Mouse (Mus musculus) midbrain, embryonic 12.5 days (tissue): ENCODE measurements around the gene Prkaca. TPM values are rescaled to one million over a fixed set of nuclear protein-coding genes. Genes with fewer than 3 reads are reported as not detected.

Experiments used
- ATAC-seq: fragments of 200-750 bp; cut with Nextera tagmentation; 2 replicates; pipeline ENCODE4 v1.8.0; 2017; ENCODE audit warnings: low read depth, moderate TSS enrichment, moderate library complexity; ENCODE audit not compliant: low FRiP score
- H3K27ac ChIP-seq: fragments of 300-500 bp; sonication (generic); replicated peaks from 2 replicates; pipeline ENCODE4 v1.5.1; 2016; ENCODE audit warnings: mild to moderate bottlenecking
- H3K27me3 ChIP-seq: fragments of 300-500 bp; sonication (generic); 2 replicates; pipeline ENCODE4 v1.6.1; 2016; ENCODE audit warnings: mild to moderate bottlenecking
- H3K36me3 ChIP-seq: fragments of 300-500 bp; sonication (generic); 2 replicates; pipeline ENCODE4 v1.6.1; 2016
- H3K4me1 ChIP-seq: fragments of 300-500 bp; sonication (generic); 2 replicates; pipeline ENCODE4 v1.6.1; 2016
- H3K4me2 ChIP-seq: fragments of 300-500 bp; sonication (generic); replicated peaks from 2 replicates; pipeline ENCODE4 v1.6.1; 2016; ENCODE audit warnings: mild to moderate bottlenecking, moderate library complexity
- H3K4me3 ChIP-seq: fragments of 300-500 bp; sonication (generic); 2 replicates; pipeline ENCODE4 v1.5.1; 2016; ENCODE audit warnings: mild to moderate bottlenecking
- H3K9ac ChIP-seq: fragments of 300-500 bp; sonication (generic); replicated peaks from 2 replicates; pipeline ENCODE4 v1.6.1; 2016; ENCODE audit warnings: mild to moderate bottlenecking, moderate library complexity
- H3K9me3 ChIP-seq: fragments of 300-500 bp; sonication (generic); 2 replicates; pipeline ENCODE4 v1.6.1; 2016; ENCODE audit warnings: mild to moderate bottlenecking
- WGBS: fragments of 180-500 bp; shearing (Covaris S2); methylation state at CpG from one replicate; pipeline ENCODE4 v1.1.7; 2016; 5-methylcytosine and 5-hydroxymethylcytosine counted together
- polyA plus RNA-seq: library from polyadenylated mRNA; unstranded; fragments of >200 nt; fragmentation: Nextera tagmentation; extraction: Ambion mirVana; gene quantifications from 2 replicates; pipeline ENCODE4 v1.2.1, GENCODE M21; 2016

Gene Prkaca
- polyA plus RNA-seq, 1 experiment from 2014 or later: 193 TPM

DNA sequence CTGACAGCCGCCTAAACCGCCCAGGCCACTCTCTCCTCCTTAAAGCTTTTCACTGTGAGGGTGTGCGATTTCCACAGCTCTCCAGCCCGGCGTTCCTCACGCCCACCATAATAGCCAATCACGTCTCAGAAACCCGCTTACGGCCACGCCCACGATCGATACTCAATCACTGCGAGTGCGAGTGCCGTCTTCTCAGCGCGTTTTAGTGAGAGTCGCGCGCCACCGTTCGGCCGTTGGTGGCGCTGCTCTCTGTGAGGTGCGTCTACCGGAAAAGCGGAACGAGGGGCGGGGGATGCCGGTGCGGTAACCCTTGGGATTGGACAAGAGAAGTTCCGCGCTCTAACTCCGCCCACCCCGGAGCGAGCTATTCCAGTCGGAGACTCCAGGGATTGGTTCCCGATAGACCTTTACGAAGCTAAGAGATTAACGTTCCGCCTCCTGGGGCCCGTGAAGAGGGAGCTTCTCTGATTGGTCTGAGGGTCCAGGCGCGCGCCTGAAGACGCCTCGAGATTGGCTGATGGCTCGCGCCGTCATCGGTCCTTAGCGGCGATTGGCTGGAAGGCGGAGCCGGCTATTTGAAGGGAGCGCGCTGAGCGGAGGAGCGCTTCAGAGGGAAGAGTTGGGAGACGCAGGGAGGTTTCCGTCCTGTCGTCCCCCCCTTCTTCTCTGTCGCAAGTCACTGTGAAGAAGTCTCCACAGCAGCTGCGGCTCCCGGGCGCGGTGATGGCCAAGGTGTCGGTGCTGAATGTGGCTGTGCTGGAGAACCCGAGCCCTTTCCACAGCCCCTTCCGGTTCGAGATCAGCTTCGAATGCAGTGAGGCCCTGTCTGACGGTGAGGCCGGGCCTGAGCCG is 17.5 kb upstream of the Prkaca start, which contains the start of the genes Gm10644 and Asf1b:
Gm10644 (minus strand) TSS at position 100 of the 852 bp plus-strand sequence.
Asf1b (plus strand) TSS at position 402 of the 852 bp plus-strand sequence.
- no peaks in the 10 kb centered on the region for H3K27me3 ChIP-seq
- no peaks in the 10 kb centered on the region for H3K9me3 ChIP-seq
- peaks cover 17% of the 10 kb centered on the region for H3K4me1 ChIP-seq
- peak within 1 kb of the TSS; percentile 62 for H3K9ac ChIP-seq
- H3K4me2 ChIP-seq: peak within 1 kb of the TSS; percentile 82
- 0 out of 2 replicates have a peak within 1 kb of the TSS, but pooled peaks have one; percentile 11 for H3K27ac ChIP-seq
- ATAC-seq: peak; percentile 99
- no peaks in the 10 kb centered on the region for H3K36me3 ChIP-seq
- under 1% methylated on average over 75 of the region's 75 CpGs for WGBS
- peak within 1 kb of the TSS; percentile 59 for H3K4me3 ChIP-seq

DNA sequence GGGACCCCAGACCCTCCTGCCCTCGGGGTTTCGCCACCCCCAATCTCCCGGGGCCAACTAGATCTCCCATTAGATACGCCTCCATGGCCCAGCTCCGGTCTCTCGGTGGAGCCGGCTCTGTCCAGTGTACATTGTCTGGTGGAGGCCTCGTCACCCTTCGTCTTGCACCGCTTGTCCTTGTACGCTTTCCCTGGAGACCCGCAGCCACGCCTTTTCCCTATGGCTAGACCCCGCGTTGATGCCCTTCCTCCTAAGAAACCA is 16.9 kb upstream of the Prkaca start:
- no peak for ATAC-seq
- WGBS: 2% methylated on average over 15 of the region's 15 CpGs

DNA sequence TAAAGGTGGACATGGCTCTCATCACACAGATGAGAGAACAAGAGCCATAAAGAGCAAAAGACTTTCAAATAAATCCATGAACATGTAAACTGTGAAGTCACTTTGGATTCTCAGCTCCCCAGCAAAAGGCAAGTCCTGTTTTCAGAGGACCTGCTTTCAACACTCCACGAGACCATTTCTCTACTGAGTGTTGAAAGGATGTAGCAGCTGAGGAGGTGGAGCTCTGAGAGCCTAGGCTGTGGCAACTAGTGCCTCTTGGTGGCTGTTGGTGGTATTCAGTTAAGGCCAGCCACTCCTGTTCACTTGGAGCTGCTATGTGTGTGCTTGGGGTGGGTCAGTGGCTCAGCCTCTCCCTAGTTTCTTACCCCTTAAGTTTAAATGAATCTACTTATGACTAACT is 16.0 kb upstream of the Prkaca start:
- peaks cover 17% of the 10 kb centered on the region for H3K4me1 ChIP-seq
- no peaks in the 10 kb centered on the region for H3K27me3 ChIP-seq
- peak overlapping the region; percentile 82 for H3K4me2 ChIP-seq
- H3K9me3 ChIP-seq: no peaks in the 10 kb centered on the region
- H3K27ac ChIP-seq: no peak overlapping the region
- no peak for ATAC-seq
- peak overlapping the region; percentile 62 for H3K9ac ChIP-seq
- H3K4me3 ChIP-seq: peak overlapping the region; percentile 59
- WGBS: 43% methylated on average over 1 of the region's 1 CpGs
- H3K36me3 ChIP-seq: no peaks in the 10 kb centered on the region

More for the DNA sequence above, 16.9 kb upstream of the Prkaca start:
- peaks cover 17% of the 10 kb centered on the region for H3K4me1 ChIP-seq
- H3K4me2 ChIP-seq: peak overlapping the region; percentile 82
- H3K27me3 ChIP-seq: no peaks in the 10 kb centered on the region
- no peak overlapping the region for H3K27ac ChIP-seq
- no peaks in the 10 kb centered on the region for H3K36me3 ChIP-seq
- peak overlapping the region; percentile 59 for H3K4me3 ChIP-seq
- peak overlapping the region; percentile 62 for H3K9ac ChIP-seq
- no peaks in the 10 kb centered on the region for H3K9me3 ChIP-seq

DNA sequence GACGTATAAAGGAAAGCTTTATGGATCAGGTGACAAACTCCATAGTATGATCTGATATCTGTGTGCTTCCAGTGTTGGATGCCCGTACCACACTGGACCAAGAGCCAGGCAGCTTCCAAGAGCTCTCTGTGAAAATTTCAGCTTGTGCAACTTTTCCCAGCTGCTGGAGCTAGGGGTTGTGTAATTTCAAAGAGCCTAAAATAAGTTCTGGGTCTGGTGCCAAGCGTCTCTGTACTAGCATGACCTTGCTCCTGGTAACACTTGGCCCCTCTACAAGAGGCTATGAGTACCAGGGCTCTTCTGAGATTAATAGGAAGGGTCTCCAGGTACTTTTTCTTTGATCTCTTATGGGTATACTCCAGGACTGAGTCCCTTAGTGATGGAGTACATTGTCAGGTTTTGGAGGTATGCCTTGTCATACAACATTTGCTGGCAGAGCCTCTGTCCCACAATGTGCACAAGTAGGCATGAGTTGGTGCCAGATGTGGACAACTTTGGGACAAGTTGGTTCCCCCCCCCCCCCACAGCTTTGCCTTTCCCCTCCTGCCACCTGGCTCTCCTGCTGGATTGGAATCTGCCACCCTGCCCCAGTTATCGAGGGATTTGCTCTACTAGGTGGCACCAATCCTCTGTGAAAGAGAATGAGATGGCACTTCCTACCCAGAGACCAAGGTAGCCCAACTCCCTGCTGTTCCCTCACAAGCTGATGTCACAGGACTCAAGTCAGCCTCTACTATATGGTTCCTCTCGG is 8.6 kb upstream of the Prkaca start:
- Histone ChIP-seq H3K9me3 (no peaks in the 10 kb centered on the region), H3K27ac (no peak overlapping the region), H3K4me2 (no peak overlapping the region), H3K27me3 (no peaks in the 10 kb centered on the region), H3K36me3 (peaks cover 31% of the 10 kb centered on the region), H3K9ac (no peak overlapping the region), H3K4me3 (no peak overlapping the region), H3K4me1 (no peaks in the 10 kb centered on the region)
- no peak for ATAC-seq
- WGBS: 94% methylated on average over 5 of the region's 5 CpGs

DNA sequence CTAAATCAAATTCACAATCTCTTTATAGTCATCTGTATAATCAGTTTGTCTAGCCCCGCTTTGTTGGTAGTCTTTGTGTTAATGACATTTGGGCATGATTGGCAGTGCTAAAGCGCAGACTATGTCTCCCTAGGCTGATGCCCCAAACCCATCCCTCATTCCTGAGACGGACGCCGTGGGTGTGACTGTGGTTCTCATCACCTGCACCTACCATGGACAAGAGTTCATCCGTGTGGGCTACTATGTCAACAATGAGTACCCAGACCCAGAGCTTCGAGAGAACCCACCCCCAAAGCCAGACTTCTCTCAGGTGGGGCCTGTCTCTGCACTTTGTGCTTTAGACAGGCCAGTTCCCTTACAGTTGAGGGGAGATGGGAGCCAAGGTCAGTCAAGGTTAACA is 5.1 kb upstream of the Prkaca start:
- no peak overlapping the region for H3K27ac ChIP-seq
- H3K27me3 ChIP-seq: no peaks in the 10 kb centered on the region
- no peak overlapping the region for H3K9ac ChIP-seq
- 98% methylated on average over 7 of the region's 7 CpGs for WGBS
- H3K36me3 ChIP-seq: peaks cover 37% of the 10 kb centered on the region
- H3K4me2 ChIP-seq: no peak overlapping the region
- H3K4me1 ChIP-seq: peaks cover 6% of the 10 kb centered on the region; the same call in 1 of the 2 replicates
- no peak overlapping the region for H3K4me3 ChIP-seq
- no peak for ATAC-seq
- no peaks in the 10 kb centered on the region for H3K9me3 ChIP-seq

DNA sequence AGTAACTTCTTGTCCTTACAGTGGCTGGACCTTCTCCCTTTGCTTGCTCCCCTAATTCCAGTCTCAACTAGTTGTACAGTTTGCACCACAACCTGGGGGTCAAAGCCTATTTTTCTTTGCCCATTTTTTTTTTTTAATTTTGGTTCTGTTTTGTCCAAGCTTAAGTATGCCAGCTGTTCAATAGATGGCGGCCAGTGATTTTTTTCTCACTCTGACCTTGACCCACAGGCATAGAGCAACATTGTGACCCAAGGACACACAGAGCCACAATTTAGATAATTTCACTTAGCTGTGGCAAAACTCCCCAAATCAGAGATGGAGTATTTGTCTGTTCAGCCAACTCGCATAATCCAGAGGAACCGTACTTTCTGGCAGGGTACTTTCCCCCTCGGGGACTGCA is 1.7 kb upstream of the Prkaca start:
- Histone ChIP-seq H3K4me2 (no peak overlapping the region), H3K36me3 (peaks cover 30% of the 10 kb centered on the region), H3K27ac (no peak overlapping the region), H3K27me3 (no peaks in the 10 kb centered on the region), H3K9ac (no peak overlapping the region), H3K4me3 (no peak overlapping the region), H3K9me3 (no peaks in the 10 kb centered on the region), H3K4me1 (peaks cover 22% of the 10 kb centered on the region)
- no peak for ATAC-seq
- 85% methylated on average over 4 of the region's 4 CpGs for WGBS

DNA sequence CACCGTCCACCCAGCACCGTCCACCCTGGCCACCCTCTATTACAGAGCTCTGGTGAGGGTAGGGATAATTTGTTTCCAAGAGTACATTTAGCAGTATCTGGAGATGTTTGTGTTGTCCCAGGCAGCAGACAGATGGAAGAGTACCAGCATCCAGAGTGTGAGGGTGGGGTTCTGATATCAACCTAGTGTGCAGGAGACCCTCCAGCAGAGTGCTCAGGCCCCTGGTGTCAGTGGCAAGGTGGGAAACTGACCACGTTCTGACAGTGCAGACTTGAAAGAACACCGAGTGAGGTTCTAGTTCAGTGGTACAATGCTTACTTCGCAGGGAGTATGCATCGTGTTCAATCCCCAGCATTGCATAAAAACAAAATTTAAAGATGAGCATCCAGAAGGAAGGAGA is 1.1 kb upstream of the Prkaca start:
- no peak for ATAC-seq
- peaks cover 22% of the 10 kb centered on the region for H3K4me1 ChIP-seq
- H3K4me2 ChIP-seq: peak overlapping the region; percentile 80
- H3K9me3 ChIP-seq: no peaks in the 10 kb centered on the region
- H3K4me3 ChIP-seq: peak overlapping the region; percentile 95; the same call in 1 of the 2 replicates
- no peaks in the 10 kb centered on the region for H3K27me3 ChIP-seq
- H3K36me3 ChIP-seq: peaks cover 29% of the 10 kb centered on the region
- 0 out of 2 replicates have a peak overlapping the region, but pooled peaks have one; percentile 90 for H3K27ac ChIP-seq
- 0 out of 2 replicates have a peak overlapping the region, but pooled peaks have one; percentile 86 for H3K9ac ChIP-seq
- 71% methylated on average over 6 of the region's 6 CpGs for WGBS

DNA sequence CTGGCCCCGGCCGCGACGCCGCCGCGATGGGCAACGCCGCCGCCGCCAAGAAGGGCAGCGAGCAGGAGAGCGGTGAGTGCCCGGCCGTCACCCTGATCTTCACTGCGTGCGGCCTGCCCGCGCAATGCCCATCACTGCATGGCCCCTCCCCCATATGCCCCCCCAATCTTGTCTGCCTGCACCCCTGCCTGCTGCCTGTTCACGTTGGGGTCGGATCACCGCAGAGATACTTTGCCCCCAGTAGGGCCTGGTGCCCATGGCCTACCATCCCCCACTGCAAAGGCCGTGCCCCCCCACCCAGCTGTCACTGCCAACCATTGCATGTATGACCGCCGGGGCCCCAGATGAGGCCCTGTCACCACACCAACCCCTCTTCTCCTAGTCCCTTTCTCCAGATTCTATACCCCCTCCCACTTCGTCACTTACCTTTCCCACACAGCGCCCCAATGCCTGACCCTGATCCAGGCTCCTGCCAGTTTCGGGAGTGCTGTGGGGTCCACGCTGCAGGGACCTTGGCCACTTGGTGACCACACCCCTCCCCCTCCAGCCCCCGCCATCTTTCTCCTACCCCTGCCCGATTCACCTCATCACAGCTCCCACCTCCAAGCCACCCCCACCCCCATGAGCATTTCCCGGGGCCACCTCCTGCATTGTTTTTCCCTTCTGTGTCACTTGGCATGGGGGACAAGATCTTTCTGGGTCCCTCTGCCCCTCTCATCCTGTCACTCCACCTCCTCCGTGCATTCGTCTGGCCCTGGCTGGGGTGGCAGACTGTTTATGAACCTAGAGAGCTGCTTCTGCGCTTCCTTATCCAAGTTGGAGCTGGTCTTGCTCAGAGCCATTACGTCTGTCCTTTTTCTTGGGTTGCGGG is 603 bp downstream of the Prkaca start:
- WGBS: 3% methylated on average over 37 of the region's 37 CpGs
- H3K9ac ChIP-seq: peak overlapping the region; percentile 87
- peak overlapping the region; percentile 77 for H3K27ac ChIP-seq
- H3K4me1 ChIP-seq: peaks cover 37% of the 10 kb centered on the region
- ATAC-seq: no peak; the same call in none of the 2 replicates
- peak overlapping the region; percentile 98 for H3K4me2 ChIP-seq
- H3K36me3 ChIP-seq: peaks cover 12% of the 10 kb centered on the region
- H3K4me3 ChIP-seq: peak overlapping the region; percentile 95
- H3K27me3 ChIP-seq: no peaks in the 10 kb centered on the region
- H3K9me3 ChIP-seq: no peaks in the 10 kb centered on the region

DNA sequence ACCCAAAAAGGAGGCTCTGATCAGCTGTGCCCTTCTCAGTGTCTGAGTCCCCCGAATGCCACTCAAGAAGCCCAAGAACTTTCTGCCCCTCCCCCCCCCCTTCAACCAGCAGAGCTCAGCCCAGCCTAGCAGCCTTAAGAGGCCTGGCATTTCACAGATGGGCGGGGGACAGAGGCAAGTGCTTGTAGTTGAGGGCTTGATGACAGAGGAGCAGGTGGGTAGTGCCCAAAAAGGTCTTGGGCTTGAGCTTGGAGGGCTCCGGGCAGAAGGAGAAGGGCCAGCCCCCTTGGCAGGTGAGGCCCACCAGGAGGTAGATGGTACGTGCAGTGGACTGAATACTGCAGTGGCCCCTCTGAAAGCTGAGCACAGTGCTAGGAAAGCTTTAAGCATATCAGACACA is 1.7 kb downstream of the Prkaca start:
- Histone ChIP-seq H3K36me3 (peaks cover 3% of the 10 kb centered on the region), H3K4me2 (peak overlapping the region; percentile 98; the same call in 1 of the 2 replicates), H3K4me1 (peaks cover 37% of the 10 kb centered on the region), H3K27ac (no peak overlapping the region), H3K4me3 (peak overlapping the region; percentile 9; the same call in 1 of the 2 replicates), H3K27me3 (no peaks in the 10 kb centered on the region), H3K9ac (peak overlapping the region; percentile 37; the same call in 1 of the 2 replicates), H3K9me3 (no peaks in the 10 kb centered on the region)
- WGBS: 80% methylated on average over 4 of the region's 4 CpGs
- no peak for ATAC-seq

DNA sequence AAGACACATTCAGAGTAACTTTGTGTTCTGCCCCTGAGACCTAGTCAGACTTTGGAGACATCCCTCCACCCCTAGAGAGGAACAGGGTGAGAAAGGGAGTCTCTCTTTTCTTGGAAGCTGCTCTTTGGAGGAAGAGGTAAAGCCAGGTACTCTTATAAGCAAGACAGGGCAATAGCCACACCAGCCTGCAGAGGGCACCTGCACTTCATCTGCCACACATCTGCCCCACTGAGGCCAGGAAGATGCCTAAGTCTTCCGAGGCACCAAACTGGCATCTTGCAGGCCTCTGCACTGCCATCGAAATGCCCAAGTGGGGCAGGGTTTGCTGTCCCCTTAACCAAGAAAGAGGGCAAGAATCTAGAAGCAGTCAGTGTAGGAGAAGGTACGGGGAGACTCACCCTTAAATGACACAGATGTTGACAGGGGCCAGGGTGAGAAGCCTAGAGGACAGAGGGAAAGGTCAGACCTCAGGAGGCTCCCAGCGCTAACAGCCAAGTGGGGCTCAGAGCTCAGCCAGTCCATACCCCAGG is 3.4 kb downstream of the Prkaca start:
- no peak for ATAC-seq
- no peaks in the 10 kb centered on the region for H3K27me3 ChIP-seq
- H3K4me3 ChIP-seq: no peak overlapping the region
- H3K4me1 ChIP-seq: peaks cover 37% of the 10 kb centered on the region
- H3K9me3 ChIP-seq: no peaks in the 10 kb centered on the region
- H3K36me3 ChIP-seq: peaks cover 13% of the 10 kb centered on the region
- H3K27ac ChIP-seq: no peak overlapping the region
- H3K4me2 ChIP-seq: no peak overlapping the region
- no peak overlapping the region for H3K9ac ChIP-seq
- WGBS: 85% methylated on average over 4 of the region's 4 CpGs

DNA sequence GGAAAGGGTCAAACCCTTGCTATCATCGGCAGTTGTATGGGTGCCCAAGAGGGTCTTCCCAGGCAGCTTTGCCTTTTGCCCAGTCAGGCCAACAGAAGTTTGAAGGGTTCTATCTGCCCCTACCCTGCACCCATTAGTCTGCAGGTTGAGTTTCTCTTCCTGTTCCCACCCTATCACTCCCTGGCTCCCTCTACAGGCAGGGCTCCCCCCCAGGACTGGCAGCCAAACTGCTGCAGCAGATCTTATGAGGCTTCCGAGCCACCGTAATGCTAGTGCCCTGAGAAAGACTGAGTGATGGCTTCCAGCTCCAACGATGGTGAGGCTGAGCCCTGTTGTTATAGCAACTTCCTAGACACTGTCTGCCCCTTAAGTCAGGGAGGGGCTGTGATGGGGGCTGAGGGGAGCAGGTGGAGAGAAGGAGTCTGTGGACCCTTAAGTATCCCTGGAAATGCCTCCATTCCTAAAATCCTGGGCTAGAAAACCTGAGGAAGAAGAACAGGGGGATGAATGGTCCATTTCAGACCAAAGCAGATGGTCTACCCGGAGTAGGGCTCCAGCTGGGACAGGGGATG is 4.1 kb downstream of the Prkaca start:
- peaks cover 20% of the 10 kb centered on the region for H3K36me3 ChIP-seq
- no peaks in the 10 kb centered on the region for H3K27me3 ChIP-seq
- 0 out of 2 replicates have a peak overlapping the region, but pooled peaks have one; percentile 6 for H3K9ac ChIP-seq
- no peak for ATAC-seq
- no peak overlapping the region for H3K4me3 ChIP-seq
- no peak overlapping the region for H3K27ac ChIP-seq
- H3K4me1 ChIP-seq: peaks cover 34% of the 10 kb centered on the region
- H3K9me3 ChIP-seq: no peaks in the 10 kb centered on the region
- H3K4me2 ChIP-seq: no peak overlapping the region
- 87% methylated on average over 5 of the region's 5 CpGs for whole genome bisulfite sequencing
